Mouse (Mus musculus) kidney, adult 8-10 months (tissue): Measurements from ENCODE around the gene Kcnq1.

Experiments
- DNase-seq, 2 experiments: peaks; one replicate each; pipeline ENCODE4 v3.0.0; 2022

Gene Kcnq1

GRCm38 (mm10) chr7:143286532-143287290, 180.5 kb downstream of the Kcnq1 start:
- DNase-seq, result peak; percentile 19 to 31

DNA sequence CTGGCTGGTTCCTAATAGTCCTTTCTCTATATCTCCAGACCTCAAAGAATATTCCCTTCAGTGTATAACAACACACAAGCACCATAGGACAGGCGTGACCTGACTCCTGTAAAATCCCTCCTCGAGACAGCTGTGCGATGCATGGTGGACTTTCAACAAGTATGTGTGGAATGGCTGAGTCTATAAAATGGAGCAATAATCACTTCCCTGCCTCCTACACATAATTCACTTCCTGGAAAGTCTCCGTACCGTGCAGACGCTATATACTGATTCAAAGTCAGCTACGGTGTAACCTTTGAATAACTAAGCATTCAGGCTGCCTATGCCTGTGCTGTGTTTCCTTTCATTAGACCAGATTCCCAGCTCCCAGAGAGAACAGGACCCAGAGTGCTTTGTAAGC, 182.0 kb downstream of the Kcnq1 start:
- DNase-seq, result no peak

DNA sequence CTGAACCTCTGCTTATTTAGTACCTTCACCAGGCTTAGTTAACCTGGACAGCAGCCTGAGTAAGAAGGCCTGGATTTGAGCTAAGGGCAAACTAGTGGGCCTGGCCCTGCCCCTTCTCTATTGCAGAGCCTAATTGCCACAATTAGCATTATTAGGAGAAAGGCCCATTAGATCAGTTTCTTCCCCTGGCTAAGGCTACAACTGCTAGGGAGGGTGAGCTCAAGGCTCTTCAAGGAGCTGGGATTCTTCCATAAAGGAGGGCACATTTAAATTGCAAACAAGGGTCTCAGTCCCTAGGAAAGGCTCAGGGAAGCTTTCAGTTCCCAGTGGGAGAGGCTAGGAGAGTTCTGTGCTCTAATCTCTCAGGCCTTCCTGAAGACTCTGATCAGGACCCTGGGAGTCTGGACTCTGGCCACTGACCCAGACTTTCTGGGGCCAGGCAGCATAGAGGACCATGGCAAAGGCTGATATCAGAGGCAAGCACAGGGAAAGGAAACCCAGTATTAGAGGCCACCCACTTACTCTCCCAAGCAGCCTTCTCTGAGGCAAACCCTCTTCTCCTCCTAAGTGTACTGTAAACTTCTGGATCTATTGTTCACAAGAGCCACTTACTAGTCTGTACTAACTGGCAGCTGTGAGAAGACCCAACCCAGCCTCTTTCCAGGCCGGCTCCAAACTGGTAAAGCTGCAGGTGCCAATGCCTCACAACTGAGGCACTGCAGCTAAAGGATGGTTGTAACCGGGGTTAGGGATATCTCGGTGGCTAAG, 183.1 kb downstream of the Kcnq1 start:
- DNase-seq, result peak in 1 of 2 experiments; percentile 32

- no peak for DNase-seq
These were observed 188.7 kb downstream of the Kcnq1 start for GRCm38 (mm10) chr7:143294690-143295355.

- peak in 1 of 2 experiments; percentile 27 for DNase-seq
These were observed 189.3 kb downstream of the Kcnq1 start for GRCm38 (mm10) chr7:143295356-143296000.

DNA sequence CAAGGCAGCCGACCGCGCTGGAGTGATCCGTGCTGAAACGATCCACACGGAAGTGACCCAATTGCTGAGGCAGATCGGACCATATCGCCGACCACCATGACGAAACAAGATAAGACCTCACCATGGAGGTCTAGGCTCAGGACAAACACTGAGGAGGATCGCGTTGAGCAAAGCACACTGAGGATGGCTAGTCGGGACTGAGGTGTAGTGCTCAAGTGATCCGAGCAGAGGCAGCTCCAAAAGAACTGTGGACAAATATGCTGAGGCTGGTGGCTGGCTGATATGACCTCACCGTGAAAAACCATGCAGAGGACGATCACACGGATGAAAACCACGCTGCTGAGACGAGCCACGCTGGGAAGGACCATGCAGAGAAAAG, 189.8 kb downstream of the Kcnq1 start:
- DNase-seq, result no peak

DNA sequence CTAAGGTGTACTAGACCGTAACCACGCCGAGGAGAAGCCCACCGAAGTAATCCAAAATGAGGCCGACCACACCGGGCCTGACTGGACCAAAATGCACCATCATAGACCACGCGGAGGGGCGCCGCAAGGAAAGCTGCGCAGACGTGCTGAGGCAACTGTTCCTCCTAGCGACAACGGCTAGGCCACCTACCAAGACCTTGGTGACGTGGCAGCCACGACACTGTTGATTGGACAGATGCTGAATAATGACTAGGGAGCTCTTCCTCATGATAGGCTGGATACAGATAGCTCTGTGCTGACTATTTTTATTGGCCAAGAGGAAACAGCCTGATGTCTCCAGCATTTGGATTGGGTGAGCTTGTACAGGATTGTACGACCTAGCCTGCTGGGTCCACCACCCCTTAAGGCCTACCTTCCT, 190.2 kb downstream of the Kcnq1 start:
- peak; percentile 97 for DNase-seq

DNA sequence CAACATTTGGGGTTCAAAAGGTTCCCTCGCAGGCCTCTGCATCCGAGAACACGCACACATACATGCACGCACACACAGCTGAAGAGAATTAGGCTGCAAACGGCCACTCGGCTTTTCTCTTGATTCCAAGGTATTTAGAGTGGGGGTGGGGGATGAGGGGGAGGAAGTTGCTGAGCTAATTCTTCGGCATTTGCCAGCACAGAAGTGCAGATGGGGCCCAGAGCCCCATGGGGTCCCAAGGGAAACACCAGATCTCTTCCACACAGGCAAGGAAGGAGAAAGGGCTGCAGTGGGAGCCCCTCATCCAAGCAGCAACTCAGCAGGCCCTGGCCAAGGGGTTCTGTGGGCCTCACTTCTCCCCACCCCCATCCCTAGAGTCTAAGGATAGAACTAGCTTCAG, 193.9 kb downstream of the Kcnq1 start:
- no peak for DNase-seq

- DNase-seq, result no peak
These were observed 194.5 kb downstream of the Kcnq1 start for GRCm38 (mm10) chr7:143300681-143301080.

- no peak for DNase-seq
These were observed 196.0 kb downstream of the Kcnq1 start for GRCm38 (mm10) chr7:143302156-143302555.

- DNase-seq, result no peak
These were observed 196.6 kb downstream of the Kcnq1 start for GRCm38 (mm10) chr7:143302593-143303238.

DNA sequence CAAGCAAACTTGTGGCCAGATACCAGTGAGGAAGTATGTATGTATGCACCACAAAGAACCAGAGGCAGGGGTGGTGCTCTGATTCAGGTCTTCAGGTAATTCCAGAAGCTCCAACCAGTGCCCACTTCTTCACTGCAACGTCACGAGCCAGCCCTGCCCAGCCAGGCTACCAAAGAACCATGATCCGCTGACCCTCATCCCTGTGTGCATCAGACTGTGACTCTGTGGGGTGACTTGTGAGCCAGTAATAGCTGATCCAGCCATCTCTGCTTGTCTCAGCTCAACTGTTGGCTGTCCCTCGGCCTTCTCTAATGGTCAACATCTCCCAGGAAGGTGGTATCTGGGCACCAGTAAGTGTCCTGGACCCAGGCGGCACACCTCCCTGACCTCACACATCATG, 197.4 kb downstream of the Kcnq1 start:
- peak; percentile 31 to 40 for DNase-seq

- no peak for DNase-seq
These were observed 199.6 kb downstream of the Kcnq1 start for GRCm38 (mm10) chr7:143305808-143306207.

GRCm38 (mm10) chr7:143308001-143308400, 201.8 kb downstream of the Kcnq1 start:
- no peak for DNase-seq

- DNase-seq, result no peak
These were observed 204.1 kb downstream of the Kcnq1 start for GRCm38 (mm10) chr7:143310311-143310710.

DNA sequence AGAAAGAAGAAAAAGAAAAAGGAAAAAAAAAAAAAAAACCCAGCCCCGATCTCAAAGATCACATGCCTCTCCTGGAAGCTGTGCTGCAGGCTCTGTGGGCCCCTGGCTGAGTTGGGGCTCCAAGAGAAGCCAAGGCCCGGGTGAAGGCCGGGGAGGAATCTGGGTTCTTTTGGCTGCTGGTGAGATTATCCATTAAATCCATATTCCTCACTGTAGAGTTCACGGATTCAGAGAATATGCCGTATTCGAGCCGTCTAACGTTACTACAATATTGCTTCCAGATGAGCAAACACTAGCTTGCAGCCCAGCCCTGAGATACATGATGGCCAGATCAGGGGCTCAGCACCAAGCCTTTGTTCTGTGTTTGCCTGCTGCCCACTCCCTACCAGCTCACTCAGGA, 204.7 kb downstream of the Kcnq1 start:
- DNase-seq, result no peak

GRCm38 (mm10) chr7:143311471-143311870, 205.3 kb downstream of the Kcnq1 start:
- DNase-seq, result no peak

- DNase-seq, result peak; percentile 49 to 50
These were observed 207.6 kb downstream of the Kcnq1 start for GRCm38 (mm10) chr7:143313572-143314319.

DNA sequence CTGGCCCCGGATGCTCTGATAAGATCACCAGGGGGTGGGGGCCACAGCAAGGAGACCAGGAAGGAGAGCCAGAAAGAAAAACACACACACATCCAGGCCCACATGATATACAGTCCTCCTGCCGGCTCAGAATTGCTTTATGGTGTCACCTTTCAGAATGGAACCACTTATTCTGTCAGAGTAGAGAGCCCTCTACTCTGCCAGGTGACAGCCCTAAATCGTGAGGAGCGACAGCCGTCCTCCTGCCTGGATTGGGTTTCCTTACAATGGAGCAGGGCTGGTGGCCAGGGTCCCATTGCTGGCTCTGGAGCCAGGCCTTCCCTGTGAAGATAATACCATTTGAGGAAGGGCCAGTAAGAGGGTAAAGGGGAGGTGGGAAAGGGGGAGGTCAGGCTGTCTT, 212.3 kb downstream of the Kcnq1 start:
- DNase-seq, result no peak

GRCm38 (mm10) chr7:143320367-143320766, 214.2 kb downstream of the Kcnq1 start:
- DNase-seq, result no peak

GRCm38 (mm10) chr7:143325051-143325450, 218.9 kb downstream of the Kcnq1 start:
- DNase-seq, result no peak
